Mouse (Mus musculus): ENCODE measurements around the gene Pdk2. TPM values are rescaled to one million over a fixed set of nuclear protein-coding genes. Genes with fewer than 3 reads are reported as not detected.

Pdk2 gene
- polyA plus RNA-seq, 2 experiments, result 29.6 to 34.9 TPM

DNA sequence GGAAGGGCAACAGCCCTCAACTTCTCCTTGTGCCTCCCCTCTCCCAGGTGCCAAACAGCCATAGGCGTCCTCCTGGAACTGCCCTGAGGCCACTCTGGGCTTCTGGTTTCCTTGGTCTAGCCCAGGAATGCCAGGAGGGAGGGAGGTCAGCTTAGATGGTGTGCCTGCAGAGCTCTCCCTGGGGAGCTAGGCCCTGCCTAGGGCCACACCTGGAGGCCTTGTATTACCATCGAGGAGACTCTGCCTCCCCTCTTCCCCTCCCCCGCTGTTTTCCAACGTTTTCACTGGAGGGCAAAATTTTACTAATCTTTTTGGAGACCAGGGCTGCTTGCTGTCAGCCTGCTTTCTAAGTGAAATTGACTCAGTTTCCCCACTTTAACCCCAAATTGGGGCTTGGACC, 35.1 kb downstream of the Pdk2 start:
- WGBS, result 30% methylated on average over 4 of the region's 4 CpGs
- Histone ChIP-seq H3K9ac (ENCODE audit: low read depth, low read length, severe bottlenecking) (peak overlapping the region; percentile 53; the same call in 1 of the 2 replicates), H3K27me3 (ENCODE audit: control insufficient read depth, insufficient read depth, low read length) (no peaks in the 10 kb centered on the region), H3K27ac (replicated peaks; ENCODE audit: low read depth, low read length) (no peak overlapping the region), H3K9me3 (ENCODE audit: control insufficient read depth, low read length) (no peaks in the 10 kb centered on the region), H3K4me3 (replicated peaks; ENCODE audit: low read length) (peak overlapping the region; percentile 37; the same call in 1 of the 2 replicates), H3K4me2 (replicated peaks; ENCODE audit: low read depth, low read length, severe bottlenecking) (peak overlapping the region; percentile 73), H3K36me3 (ENCODE audit: control insufficient read depth, insufficient read depth, low read length) (peaks cover 48% of the 10 kb centered on the region), H3K4me1 (ENCODE audit: control insufficient read depth, insufficient read depth, low read length) (peaks cover 25% of the 10 kb centered on the region)
- no peak for TF ChIP-seq POLR2A (IDR thresholded peaks at IDR 0.05; ENCODE audit: borderline replicate concordance, extremely low read depth, insufficient read depth, insufficient read length)
- DNase-seq (ENCODE audit: low spot score), result no peak
- ATAC-seq (ENCODE audit: low FRiP score, low read depth), result no peak

DNA sequence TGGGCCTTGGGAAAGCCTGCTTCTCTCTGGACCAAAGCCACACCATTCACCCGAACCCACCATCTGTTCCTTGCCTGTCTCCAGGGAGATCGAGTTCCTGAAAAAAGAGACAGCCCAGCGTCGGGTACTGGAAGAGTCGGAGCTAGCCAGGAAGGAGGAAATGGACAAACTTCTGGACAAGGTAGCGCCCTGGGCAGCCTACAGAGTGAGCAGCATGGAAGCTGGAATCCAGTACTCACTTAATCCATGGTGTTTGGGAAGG, 36.3 kb downstream of the Pdk2 start:
- H3K4me3 ChIP-seq (replicated peaks; ENCODE audit: low read length), result no peak overlapping the region
- peaks cover 55% of the 10 kb centered on the region for H3K36me3 ChIP-seq (ENCODE audit: control insufficient read depth, insufficient read depth, low read length)
- H3K9me3 ChIP-seq (ENCODE audit: control insufficient read depth, low read length), result no peaks in the 10 kb centered on the region
- H3K27me3 ChIP-seq (ENCODE audit: control insufficient read depth, insufficient read depth, low read length), result no peaks in the 10 kb centered on the region
- H3K9ac ChIP-seq (ENCODE audit: low read depth, low read length, severe bottlenecking), result no peak overlapping the region
- 63% methylated on average over 6 of the region's 6 CpGs for WGBS
- no peak overlapping the region for H3K27ac ChIP-seq (replicated peaks; ENCODE audit: low read depth, low read length)
- ATAC-seq (ENCODE audit: low FRiP score, low read depth) (no peak), DNase-seq (ENCODE audit: low spot score) (no peak)
- H3K4me2 ChIP-seq (replicated peaks; ENCODE audit: low read depth, low read length, severe bottlenecking), result no peak overlapping the region
- TF ChIP-seq POLR2A (IDR thresholded peaks at IDR 0.05; ENCODE audit: borderline replicate concordance, extremely low read depth, insufficient read depth, insufficient read length), result no peak
- peaks cover 27% of the 10 kb centered on the region for H3K4me1 ChIP-seq (ENCODE audit: control insufficient read depth, insufficient read depth, low read length)

DNA sequence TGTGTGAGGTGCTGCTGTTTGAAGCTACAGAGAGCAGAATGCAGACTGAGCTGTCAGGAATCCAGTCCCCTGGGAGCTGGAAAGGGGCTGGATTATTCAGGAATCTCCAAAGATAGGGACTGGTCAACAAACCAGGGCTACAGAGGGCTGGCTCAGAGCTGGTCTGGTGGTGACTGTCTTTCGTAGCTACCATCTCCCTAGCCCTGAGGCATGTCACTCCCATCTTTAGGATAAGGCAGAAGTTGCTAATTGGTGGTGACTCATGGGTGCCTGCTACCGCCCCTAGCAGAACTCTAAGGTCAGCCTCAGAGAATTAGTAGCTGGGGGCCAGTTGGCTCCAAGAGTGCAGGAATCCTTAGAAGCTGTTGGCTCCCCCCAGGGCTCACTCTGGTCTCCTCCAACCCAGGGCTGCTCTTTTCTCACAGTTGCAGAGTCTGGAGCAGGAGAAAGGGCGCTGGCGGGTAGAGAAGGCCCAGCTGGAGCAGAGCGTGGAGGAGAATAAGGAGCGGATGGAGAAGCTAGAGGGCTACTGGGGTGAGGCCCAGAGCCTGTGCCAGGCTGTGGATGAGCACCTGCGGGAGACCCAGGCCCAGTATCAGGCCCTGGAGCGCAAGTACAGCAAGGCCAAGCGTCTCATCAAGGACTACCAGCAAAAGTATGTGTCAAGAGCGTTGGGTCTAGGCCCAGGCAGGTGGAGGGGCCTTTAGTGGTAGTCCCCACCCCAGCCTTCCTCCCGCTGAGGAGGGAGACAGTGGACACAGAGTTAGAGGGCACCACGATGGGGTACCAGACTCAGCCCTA, 36.8 kb downstream of the Pdk2 start:
- Histone ChIP-seq H3K27ac (replicated peaks; ENCODE audit: low read depth, low read length) (no peak overlapping the region), H3K4me3 (replicated peaks; ENCODE audit: low read length) (no peak overlapping the region), H3K36me3 (ENCODE audit: control insufficient read depth, insufficient read depth, low read length) (peaks cover 61% of the 10 kb centered on the region), H3K4me1 (ENCODE audit: control insufficient read depth, insufficient read depth, low read length) (peaks cover 26% of the 10 kb centered on the region), H3K9ac (ENCODE audit: low read depth, low read length, severe bottlenecking) (peak overlapping the region; percentile 7; the same call in 1 of the 2 replicates), H3K9me3 (ENCODE audit: control insufficient read depth, low read length) (no peaks in the 10 kb centered on the region), H3K27me3 (ENCODE audit: control insufficient read depth, insufficient read depth, low read length) (no peaks in the 10 kb centered on the region), H3K4me2 (replicated peaks; ENCODE audit: low read depth, low read length, severe bottlenecking) (no peak overlapping the region)
- DNase-seq (ENCODE audit: low spot score) (no peak), ATAC-seq (ENCODE audit: low FRiP score, low read depth) (no peak)
- WGBS, result 83% methylated on average over 12 of the region's 12 CpGs
- TF ChIP-seq POLR2A (IDR thresholded peaks at IDR 0.05; ENCODE audit: borderline replicate concordance, extremely low read depth, insufficient read depth, insufficient read length), result no peak

DNA sequence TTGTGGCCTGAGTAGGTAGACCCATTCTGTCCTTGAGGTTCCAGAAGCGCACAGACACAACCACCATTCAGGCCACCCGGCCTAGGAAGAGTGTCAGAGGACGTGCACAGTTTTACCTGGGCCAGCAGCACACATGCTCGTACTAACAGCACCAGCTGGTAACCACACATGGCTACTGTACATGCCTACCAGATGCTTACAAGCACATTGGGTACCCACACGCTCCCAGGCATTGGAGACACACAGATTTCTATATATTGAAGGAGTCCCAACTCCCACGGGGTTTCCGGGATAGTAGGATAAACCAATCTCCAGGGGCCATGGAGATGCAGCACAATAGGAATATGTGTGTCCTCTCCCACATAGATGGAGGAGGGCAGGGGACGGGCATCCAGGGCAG, 38.4 kb downstream of the Pdk2 start:
- no peak overlapping the region for H3K4me3 ChIP-seq (replicated peaks; ENCODE audit: low read length)
- TF ChIP-seq POLR2A (IDR thresholded peaks at IDR 0.05; ENCODE audit: borderline replicate concordance, extremely low read depth, insufficient read depth, insufficient read length), result no peak
- H3K36me3 ChIP-seq (ENCODE audit: control insufficient read depth, insufficient read depth, low read length), result peaks cover 77% of the 10 kb centered on the region
- H3K4me1 ChIP-seq (ENCODE audit: control insufficient read depth, insufficient read depth, low read length), result peaks cover 14% of the 10 kb centered on the region
- H3K27ac ChIP-seq (replicated peaks; ENCODE audit: low read depth, low read length), result no peak overlapping the region
- H3K27me3 ChIP-seq (ENCODE audit: control insufficient read depth, insufficient read depth, low read length), result no peaks in the 10 kb centered on the region
- H3K9ac ChIP-seq (ENCODE audit: low read depth, low read length, severe bottlenecking), result no peak overlapping the region
- WGBS, result 91% methylated on average over 8 of the region's 8 CpGs
- no peak overlapping the region for H3K4me2 ChIP-seq (replicated peaks; ENCODE audit: low read depth, low read length, severe bottlenecking)
- DNase-seq (ENCODE audit: low spot score) (no peak), ATAC-seq (ENCODE audit: low FRiP score, low read depth) (no peak)
- H3K9me3 ChIP-seq (ENCODE audit: control insufficient read depth, low read length), result no peaks in the 10 kb centered on the region

DNA sequence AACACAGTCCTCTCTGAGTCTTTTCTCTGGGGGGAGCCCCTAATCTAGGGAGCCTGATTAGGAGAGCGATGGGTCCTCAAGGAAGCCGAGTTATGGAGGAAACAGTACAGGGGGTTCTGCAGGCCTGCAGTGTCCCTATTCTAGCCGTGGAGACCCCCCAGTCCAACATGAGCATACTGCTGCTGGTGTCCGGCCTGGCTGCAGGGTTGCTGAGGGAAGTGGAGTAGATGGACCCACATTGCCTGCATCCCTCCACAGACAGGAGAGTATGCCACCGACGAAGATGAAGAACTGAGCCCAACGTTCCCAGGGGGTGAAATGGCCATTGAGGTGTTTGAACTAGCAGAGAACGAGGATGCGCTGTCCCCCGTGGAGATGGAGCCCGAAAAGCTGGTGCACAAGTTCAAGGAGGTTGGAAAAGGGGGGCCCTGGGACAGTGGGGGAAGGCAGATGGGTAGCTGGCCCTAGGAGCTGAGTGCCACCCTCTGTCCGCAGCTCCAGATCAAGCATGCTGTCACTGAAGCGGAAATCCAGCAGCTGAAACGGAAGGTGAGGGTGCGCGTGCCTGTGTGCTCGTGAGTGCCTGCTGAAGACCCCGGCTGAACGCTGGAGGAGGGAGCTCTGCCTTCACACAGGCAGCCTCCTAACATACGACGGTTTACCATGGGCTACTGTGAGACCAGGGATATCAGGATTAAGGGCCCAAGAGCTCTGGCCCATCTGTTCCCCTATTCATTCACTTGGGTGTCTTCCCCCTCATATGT, 39.4 kb downstream of the Pdk2 start:
- ATAC-seq (ENCODE audit: low FRiP score, low read depth) (no peak), DNase-seq (ENCODE audit: low spot score) (no peak)
- no peak for TF ChIP-seq POLR2A (IDR thresholded peaks at IDR 0.05; ENCODE audit: borderline replicate concordance, extremely low read depth, insufficient read depth, insufficient read length)
- H3K9ac ChIP-seq (ENCODE audit: low read depth, low read length, severe bottlenecking), result no peak overlapping the region
- H3K27me3 ChIP-seq (ENCODE audit: control insufficient read depth, insufficient read depth, low read length), result no peaks in the 10 kb centered on the region
- H3K4me1 ChIP-seq (ENCODE audit: control insufficient read depth, insufficient read depth, low read length), result peaks cover 10% of the 10 kb centered on the region
- H3K36me3 ChIP-seq (ENCODE audit: control insufficient read depth, insufficient read depth, low read length), result peaks cover 86% of the 10 kb centered on the region
- WGBS, result 88% methylated on average over 21 of the region's 21 CpGs
- H3K27ac ChIP-seq (replicated peaks; ENCODE audit: low read depth, low read length), result no peak overlapping the region
- H3K4me2 ChIP-seq (replicated peaks; ENCODE audit: low read depth, low read length, severe bottlenecking), result no peak overlapping the region
- H3K9me3 ChIP-seq (ENCODE audit: control insufficient read depth, low read length), result no peaks in the 10 kb centered on the region
- H3K4me3 ChIP-seq (replicated peaks; ENCODE audit: low read length), result no peak overlapping the region

Data from limb, embryonic 14.5 days (tissue).